Mouse (Mus musculus) frontal cortex, postnatal 14 days (tissue): ENCODE measurements around the gene Drosha.

ENCODE experiments used
- DNase-seq, 2 experiments: peaks; one replicate each; pipeline ENCODE4 v3.0.0; 2022; ENCODE audit warnings: low spot score in 2 of 2

The Drosha gene

DNA sequence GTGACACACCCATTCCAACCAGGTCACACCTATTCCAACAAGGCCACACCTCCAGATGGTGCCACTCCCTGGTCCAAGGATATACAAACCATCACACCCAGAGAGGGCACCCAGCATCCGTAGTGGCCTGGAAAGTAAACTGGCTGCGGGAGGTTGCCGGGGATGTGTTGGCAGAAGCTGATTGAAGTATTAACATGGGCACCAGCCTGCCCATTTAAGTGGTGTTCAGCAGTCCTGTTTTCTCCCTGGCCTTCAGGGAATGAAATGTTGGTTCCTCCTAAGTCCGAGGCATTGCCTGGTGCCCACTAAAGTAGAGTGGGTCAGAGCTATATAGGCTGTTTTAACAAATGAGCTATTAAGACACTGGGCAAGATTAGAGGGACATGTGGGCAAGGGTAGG, 8.0 kb downstream of the Drosha start:
- DNase-seq = no peak

DNA sequence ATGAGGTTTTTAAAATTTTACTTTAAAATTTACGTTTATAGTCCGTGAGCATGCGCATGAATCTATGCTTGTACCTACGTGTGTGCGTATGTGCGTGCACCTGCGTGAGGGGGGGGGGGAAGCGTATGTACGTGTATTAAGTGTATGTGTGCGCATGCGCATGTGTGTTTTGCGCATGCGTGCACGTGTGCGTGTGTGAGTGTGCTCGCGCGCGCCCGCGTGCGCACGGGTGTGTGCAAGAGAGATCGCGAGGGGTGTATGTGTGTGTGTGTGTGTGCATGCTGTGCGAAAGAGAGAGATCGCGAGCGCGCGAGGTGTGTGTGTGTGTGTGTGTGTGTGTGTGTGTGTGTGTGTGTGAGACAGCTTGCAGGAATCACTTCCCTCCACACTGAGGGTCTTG, 8.8 kb downstream of the Drosha start:
- DNase-seq = no peak

DNA sequence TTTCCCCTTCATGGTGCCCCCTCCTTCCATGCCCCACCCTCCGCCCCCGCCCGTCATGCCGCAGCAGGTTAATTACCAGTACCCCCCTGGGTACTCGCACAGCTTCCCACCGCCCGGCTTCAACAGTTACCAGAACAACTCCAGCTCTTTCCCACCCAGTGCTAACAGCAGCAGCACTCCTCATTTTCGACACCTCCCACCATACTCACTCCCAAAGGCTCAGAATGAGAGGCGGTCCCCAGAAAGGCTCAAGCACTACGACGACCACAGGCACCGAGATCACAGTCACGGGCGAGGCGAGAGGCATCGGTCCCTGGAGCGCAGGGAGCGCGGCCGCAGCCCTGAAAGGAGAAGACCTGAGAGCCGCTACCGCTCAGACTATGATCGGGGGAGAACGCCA, 9.6 kb downstream of the Drosha start:
- DNase-seq = no peak

DNA sequence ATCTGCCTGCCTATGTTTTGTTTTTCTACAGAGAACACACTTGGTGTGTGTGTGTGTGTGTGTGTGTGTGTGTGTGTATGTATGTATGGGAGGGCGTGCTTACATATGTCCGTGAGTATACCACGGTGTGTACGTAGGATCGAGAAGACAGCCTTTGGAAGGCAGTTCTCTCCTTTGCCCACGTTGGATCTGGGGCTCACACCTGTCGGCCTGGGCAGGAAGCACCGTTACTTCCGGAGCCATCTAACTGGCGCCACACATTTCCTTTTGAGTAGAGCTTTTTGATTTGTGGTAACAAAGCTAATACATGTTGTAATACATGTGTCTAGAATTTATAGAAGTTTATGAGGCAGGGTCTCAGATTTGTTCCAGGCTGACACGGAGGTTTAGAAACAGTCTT, 16.1 kb downstream of the Drosha start:
- no peak for DNase-seq

DNA sequence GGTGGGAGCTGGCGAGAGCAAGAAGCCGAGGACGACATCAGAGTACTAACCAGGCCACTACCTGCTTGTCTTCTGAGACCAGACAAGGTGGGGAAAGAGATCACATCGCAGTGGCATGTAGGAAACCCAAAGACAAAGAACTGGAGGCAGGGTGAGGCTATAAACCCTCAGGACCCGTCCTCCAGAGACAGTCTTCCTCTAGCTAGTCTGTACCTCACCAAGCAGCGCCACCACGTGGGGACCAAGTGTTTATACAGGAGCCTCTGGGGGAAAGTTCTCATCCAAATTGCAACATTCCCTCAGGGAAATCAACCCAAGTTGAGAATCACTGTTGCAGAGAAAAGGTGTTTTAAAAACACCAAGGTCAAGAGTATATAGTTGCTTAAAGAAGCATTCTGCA, 18.2 kb downstream of the Drosha start:
- DNase-seq = no peak

DNA sequence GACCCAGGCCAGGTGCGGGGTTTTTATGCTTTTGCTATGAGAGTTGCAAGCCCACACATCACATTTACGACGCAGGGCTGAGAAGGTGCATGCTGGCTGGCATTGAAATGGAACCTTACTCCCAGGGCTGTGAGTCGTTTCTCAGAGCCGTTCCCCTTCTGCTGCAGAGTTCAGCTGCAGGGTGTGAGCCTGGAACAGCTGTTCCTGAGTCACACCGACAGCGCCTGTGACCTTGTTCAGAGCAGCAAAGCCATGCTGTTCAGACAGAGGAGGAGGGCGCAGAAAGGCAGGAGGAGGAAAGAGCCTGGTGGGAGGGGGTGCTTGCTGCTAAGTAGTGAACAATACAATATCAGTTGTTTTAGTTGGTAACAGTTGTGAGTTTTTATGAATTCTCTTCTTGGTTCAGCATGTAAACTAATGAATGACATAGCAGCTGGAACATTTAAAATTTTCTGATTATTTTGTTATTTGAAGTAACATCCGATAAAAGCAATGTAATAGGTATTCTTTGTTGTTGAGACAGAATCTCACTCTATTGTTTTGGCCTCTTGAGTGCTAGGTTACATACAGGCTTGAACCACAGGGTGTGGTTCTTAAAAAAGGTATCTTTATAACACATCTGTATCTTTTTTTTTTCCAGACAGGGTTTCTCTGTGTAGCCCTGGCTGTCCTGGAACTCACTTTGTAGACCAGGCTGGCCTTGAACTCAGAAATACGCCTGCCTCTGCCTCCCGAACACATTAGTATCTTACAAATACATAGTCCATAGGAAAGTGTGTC, 23.8 kb downstream of the Drosha start:
- no peak for DNase-seq

DNA sequence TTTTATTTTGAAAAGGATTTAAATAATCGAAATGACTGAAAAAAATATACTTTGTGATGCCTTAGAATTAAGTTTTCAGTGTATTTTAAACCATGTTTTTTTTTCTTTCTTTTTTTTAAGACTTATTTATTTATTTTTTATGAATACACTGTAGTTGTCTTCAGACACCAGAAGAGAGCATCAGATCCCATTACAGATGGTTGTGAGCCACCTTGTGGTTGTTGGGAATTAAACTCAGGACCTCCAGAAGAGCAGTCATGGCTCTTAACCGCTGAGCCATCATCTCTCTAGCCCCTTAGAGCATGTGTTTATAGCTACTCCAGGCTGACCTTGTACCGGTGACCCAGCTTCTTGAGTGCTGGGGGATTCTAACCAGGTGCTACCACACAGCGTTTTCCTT, 24.8 kb downstream of the Drosha start:
- DNase-seq = no peak

DNA sequence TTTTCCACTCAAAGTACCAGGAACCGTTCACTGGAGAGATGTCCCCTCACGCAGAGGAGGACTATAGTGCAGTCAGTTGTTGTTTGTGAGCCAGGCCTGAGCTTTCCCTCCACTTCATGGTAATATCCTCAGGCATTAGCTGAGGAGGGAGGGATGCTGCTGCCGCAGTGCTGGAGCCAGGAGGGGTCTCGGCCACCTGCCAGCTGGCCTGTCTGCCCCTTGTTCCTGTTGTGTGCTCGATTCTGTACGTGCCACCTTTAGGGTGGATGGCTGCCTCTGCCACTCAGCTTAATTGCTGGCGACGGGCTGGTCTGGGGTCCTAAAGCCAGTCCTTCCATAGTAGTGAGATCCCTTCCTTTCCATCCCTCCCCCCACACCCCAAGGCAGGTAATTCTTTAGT, 28.9 kb downstream of the Drosha start:
- DNase-seq = no peak

DNA sequence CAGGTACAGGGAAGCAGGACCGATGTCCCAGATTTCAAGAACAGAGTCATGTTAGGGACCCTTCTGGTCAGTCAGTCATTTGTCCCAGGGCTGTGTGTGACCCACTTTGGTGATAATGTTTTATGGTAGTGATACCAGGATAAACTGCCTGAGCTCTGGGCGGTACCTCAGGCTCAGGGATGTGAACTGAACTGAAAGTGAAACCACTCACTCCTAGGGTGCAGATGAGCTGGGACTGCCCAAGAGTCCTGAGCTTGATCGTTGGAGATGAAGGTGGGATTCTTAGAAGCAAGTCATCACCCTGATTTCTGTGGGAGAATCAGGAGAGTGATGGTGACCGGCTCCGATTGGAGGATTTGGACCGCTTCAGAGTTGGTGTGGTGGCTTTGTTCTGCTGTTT, 32.2 kb downstream of the Drosha start:
- DNase-seq = no peak

DNA sequence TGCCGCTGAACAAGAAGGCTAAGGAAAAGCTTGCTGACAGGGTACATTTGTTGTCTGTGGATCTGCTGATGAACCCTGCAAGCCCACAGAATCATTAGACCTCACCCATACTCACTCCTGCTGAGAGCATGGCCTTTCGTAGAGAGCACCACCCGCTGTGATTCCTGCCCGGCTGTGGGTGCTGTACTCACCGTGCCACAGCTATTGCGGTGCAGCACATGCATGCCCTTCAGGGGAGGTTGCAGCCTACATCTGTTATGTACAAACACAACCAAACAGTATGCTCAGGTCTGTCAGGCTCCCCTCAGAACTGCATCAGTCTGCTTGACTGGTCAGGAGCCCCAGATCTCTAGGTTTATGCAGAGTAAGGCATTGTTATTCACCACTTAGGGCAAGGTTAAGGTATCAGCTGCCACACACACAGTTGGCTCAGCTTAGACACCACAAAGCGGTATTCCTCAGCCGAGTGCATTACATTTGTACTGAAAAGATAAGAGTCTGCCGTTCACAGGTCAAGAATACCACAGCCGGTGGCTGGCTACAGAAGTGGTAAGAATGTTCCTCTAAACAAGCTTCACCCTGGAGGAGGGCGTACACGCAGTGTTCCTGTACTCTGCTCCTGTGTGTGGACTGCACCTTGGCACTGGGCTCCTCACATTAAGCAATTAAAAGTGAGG, 33.4 kb downstream of the Drosha start:
- no peak for DNase-seq

DNA sequence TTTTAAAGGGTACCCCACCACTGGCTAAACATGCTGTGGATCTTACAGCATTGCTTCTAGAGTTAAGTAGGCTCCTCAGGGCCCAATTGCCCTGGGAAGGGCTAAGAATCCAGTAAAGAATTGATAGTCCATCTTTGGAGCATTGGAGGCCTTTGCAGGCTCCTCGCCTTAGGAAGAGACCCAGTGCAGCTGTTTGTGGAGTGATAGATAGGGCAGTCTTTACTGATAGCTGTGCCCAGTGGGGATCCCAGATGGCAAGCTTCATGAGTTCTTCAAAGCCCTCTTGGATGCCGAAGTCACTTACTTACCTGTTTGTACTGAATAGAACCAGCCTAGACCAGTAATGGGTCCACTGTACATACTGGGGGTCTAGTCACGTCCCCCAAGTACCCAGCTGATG, 34.0 kb downstream of the Drosha start:
- DNase-seq = no peak

DNA sequence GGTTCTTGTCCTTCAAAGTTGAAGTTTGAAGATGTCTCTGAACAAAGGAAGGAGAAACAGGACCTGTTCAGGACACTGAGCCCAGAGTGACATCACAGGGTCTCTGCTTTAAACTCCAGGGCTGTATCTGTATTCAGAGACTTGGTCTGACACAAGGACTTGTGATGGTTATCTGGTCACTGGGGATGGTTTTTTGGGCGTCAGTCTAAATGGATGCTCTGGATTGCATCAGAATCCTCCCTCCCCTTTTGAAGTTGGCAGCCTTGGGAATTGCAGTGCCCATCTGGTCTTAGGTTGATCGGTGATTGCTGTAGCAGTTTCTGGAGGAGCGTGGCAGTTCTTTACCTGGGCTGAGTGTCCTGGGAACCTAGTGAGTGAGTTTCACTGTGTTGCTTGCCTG, 37.4 kb downstream of the Drosha start:
- no peak for DNase-seq

DNA sequence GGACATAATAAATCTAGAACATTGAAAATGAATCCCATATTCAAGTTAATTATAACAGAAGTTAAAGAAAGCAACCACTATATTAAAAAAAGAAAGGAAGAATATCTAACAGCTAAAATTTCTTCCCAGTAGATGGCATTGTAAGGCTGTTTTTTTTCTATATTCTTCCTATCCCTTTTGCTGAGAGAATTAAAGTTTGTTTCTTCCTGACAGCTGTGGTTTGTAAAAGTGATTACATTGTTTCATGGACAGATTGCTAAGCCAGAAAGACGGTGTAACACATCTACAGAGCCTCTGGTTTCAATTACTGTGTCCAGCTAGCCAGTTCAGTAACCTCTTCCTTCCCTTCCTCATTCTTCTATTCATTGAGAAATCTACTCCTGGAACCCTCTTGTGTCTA, 39.1 kb downstream of the Drosha start:
- no peak for DNase-seq

DNA sequence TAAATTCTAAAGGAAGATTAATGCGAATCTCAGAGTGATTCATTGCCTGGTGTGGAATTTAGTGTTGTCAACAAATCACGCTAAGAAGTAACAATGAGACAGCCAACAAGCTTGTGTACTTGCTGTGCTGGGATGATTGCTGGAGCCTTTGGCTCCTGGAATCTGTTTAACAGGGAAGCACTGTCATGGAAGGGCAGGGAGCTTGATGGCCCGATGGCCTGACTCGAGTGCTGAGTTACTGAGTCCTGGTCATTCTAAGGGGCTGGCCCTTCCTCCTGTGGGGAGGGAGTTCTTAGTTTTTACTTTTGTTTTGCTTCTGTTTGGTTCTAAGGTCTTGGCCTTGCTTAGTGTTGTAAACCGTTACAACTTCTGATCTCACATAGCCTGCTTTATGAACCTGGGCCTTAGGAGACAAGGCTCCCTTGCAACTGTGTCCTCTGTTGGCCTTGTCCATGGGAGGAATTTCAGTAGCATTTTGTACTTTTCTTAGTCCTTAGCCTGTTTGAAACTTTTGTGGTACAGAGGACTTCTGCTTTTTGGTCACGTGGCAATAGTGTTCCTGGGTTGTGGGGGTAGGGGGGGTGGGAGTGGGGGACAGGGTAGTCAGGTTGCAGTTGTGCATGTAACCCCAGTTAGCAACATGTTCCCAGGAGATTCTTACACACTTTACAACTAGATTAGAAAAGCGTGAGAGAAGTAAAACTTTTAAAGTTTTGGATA, 41.1 kb downstream of the Drosha start:
- DNase-seq = no peak

DNA sequence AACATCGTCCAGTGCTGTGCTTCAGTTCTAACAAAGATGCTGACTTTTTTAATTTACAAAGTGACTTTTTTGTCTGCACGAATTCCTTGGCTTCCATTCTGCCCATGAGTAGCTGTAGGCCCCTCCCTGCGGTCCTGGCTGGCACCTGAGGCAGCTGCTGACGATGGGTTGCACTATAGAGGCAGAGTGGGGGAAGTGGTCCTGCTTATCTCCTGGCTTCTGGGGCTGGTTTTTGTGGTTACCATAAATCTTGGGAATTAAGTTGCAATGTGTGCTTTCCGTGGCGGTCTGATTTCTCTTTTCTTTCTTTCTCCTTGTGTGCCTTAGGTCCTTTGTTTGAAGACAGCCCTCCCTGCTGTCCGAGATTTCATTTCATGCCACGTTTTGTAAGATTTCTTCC, 42.7 kb downstream of the Drosha start:
- DNase-seq = no peak

DNA sequence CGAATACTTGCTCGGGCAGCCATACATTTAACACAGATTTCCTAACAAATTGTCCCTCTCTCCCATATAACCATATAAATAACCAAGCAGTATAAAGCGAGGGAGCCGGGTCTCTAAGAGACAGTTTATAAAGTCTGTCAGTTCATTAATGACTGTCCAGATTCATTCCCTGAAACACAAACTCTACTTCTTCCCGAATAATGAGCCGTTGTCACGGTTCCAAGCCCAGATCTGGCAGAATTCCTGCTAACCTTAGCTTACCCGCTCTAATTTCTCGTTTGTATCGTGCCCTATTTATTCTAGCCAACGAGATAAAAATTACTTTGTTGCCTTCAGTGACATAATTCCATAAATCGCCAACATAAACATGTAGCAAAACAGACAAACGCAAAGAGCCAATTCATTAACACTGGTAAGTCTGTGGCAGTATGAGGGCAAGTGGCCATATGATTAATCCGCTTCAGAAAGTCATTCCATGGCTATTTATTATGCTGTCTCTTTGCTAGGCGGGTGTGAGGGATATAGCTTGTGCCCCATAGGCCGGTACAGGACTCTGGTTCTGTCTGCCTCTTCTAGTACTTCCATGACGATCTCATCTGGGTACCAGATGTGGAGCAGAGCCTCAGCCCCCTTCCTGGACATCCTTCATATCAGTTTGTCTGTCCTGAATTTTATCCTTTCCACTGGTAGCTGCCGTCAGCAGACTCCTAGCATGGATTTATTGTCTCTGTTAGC, 51.0 kb downstream of the Drosha start:
- DNase-seq = no peak

DNA sequence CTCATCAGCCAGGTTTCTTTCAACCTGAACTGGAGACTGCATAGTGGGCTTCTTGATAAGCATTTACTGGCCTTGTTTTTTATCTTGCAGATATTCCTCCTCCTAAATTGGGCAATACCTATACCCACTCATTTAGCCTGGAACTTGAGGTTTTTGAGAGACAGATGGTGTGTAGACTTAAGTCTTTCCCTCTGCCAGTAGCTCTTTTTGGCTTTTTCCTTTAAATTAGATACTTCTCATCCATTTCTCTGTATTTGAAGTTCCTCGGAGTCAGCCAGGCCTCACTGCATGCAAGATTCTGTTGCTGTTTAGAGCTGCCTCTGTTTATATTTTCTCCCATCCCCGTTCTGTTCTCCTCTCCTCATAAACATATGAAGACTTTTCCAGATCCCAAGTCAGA, 51.7 kb downstream of the Drosha start:
- no peak for DNase-seq

DNA sequence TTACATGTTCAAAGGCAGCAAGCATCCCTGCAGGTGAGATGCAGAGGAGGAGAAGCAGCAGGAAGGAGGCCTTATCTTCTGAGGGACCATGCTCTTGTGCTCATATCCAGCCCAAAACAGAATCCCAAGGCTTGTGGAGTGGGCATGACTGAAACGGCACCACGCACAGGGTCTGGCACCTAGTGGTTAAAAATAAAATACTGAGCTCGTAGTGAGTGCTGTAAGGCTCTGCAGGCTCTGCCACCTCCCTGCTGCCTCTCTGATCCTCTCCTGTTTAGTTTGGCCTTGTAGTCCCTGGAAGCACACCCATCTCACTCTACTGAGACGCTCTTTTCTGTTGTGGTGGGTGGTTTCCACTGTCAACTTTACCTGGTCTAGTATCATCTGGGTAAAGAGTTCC, 52.3 kb downstream of the Drosha start:
- DNase-seq = no peak

DNA sequence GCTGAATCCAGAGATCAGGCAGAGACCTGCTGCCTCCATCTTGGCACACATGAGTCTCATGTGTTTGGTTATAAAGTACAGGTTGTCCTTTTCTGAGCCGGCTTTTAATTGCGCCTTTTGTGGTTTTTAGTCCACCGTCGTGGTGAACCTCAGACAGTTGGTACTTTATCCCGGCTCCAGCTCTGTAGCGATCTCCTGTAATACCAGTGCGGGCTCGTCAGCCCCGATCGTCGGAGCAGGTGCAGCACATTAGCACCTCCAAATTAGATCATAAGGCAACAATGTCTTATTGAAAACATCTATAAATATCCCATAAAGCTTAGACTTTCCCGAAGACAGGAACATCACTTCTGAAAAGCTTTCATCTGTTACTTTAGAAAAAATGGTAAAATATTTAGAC, 53.3 kb downstream of the Drosha start:
- DNase-seq = no peak

DNA sequence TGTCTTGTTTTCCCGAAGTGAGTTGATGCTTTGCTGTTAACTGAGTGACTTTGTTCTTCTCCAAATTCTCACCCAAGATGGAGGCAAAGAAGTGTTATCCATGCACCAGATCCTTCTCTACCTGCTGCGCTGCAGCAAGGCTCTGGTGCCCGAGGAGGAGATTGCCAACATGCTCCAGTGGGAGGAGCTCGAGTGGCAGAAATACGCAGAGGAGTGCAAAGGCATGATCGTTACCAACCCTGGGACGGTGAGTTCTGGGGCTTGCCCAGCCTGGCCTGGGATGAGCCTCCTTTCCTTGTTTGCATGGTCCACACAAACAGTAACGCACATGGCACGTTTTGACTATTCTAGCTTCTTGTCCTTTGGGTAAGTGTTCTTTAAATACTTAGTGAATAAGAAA, 54.0 kb downstream of the Drosha start:
- DNase-seq = no peak

DNA sequence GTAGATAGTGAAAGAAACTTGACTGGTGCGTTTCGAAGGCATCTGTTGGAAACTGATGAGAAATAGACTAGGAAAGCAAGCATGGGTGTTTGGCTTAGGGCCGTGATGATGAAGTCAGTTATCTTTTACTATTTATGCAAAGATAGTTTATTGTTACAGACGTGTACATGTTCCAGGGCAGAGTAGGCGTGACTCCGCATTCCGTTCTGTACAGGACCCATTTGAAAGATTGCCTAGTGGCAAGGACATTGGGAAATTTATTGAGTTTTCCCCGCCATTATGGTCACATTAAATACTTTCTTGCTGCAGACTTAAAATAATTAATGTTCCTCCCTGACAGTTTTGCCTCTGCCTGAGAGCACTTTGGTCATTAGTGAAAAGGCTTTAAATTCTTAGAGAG, 55.3 kb downstream of the Drosha start:
- no peak for DNase-seq

DNA sequence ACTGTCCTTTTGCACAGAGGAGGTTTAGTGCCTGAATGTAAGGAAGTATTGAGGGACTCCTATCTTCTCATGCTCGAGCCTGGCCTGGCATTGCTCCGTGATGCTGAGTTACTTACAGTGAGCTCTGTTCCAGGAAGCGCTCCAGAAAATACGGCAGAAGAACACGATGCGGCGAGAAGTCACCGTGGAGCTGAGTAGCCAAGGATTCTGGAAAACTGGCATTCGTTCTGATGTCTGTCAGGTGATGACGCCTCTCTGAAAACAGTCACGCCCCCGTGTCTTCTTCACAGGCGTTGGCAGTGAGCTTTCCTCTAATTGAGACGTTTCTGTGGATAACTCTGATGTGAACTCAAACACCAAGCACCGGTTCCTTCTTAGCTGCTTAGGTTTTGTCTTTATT, 60.2 kb downstream of the Drosha start:
- peak; percentile 50 to 53 for DNase-seq
